Mouse (Mus musculus): ENCODE results near the gene Gstm4. TPM values are rescaled to one million over a fixed set of nuclear protein-coding genes. Genes with fewer than 3 reads are reported as not detected.

The Gstm4 gene
- polyA plus RNA-seq, 1 experiment from 2014 or later = 12.2 TPM

GRCm38 (mm10) chr3:108067370-108067934 is 22.8 kb upstream of the Gstm4 start:
- H3K9ac ChIP-seq = no peak overlapping the region
- H3K4me3 ChIP-seq (replicated peaks) = no peak overlapping the region
- no peak for ATAC-seq (ENCODE audit: low FRiP score)
- H3K9me3 ChIP-seq = no peaks in the 10 kb centered on the region
- no peaks in the 10 kb centered on the region for H3K4me1 ChIP-seq
- WGBS = 79% methylated on average over 6 of the region's 6 CpGs
- no peaks in the 10 kb centered on the region; the same call in 1 of the 2 replicates for H3K27me3 ChIP-seq
- no peak overlapping the region for H3K4me2 ChIP-seq
- no peaks in the 10 kb centered on the region for H3K36me3 ChIP-seq (replicated peaks)
- H3K27ac ChIP-seq = no peak overlapping the region

GRCm38 (mm10) chr3:108065551-108065950 is 20.9 kb upstream of the Gstm4 start:
- 90% methylated on average over 9 of the region's 9 CpGs for WGBS
- Histone ChIP-seq H3K9me3 (no peaks in the 10 kb centered on the region), H3K27ac (no peak overlapping the region), H3K4me3 (replicated peaks) (no peak overlapping the region), H3K9ac (no peak overlapping the region), H3K4me1 (peaks cover 3% of the 10 kb centered on the region; the same call in 1 of the 2 replicates), H3K4me2 (no peak overlapping the region), H3K27me3 (no peaks in the 10 kb centered on the region; the same call in 1 of the 2 replicates), H3K36me3 (replicated peaks) (no peaks in the 10 kb centered on the region)
- no peak for ATAC-seq (ENCODE audit: low FRiP score)

- H3K4me2 ChIP-seq = no peak overlapping the region
- H3K4me3 ChIP-seq (replicated peaks) = no peak overlapping the region
- no peak overlapping the region for H3K9ac ChIP-seq
- H3K9me3 ChIP-seq = no peaks in the 10 kb centered on the region
- no peak overlapping the region for H3K27ac ChIP-seq
- H3K27me3 ChIP-seq = no peaks in the 10 kb centered on the region; the same call in 1 of the 2 replicates
- H3K36me3 ChIP-seq (replicated peaks) = no peaks in the 10 kb centered on the region
- WGBS = 70% methylated on average over 4 of the region's 4 CpGs
- no peak for ATAC-seq (ENCODE audit: low FRiP score)
- H3K4me1 ChIP-seq = peaks cover 3% of the 10 kb centered on the region; the same call in 1 of the 2 replicates
Measured at GRCm38 (mm10) chr3:108064672-108065071, 20.0 kb upstream of the Gstm4 start.

GRCm38 (mm10) chr3:108062648-108063047 is 18.0 kb upstream of the Gstm4 start:
- Histone ChIP-seq H3K4me2 (no peak overlapping the region), H3K9me3 (no peaks in the 10 kb centered on the region), H3K27me3 (no peaks in the 10 kb centered on the region; the same call in 1 of the 2 replicates), H3K4me1 (peaks cover 3% of the 10 kb centered on the region; the same call in 1 of the 2 replicates), H3K27ac (no peak overlapping the region), H3K4me3 (replicated peaks) (no peak overlapping the region), H3K36me3 (replicated peaks) (no peaks in the 10 kb centered on the region), H3K9ac (no peak overlapping the region)
- WGBS = 90% methylated on average over 8 of the region's 8 CpGs
- no peak for ATAC-seq (ENCODE audit: low FRiP score)

- WGBS = 25% methylated on average over 7 of the region's 7 CpGs
- Histone ChIP-seq H3K9me3 (no peaks in the 10 kb centered on the region), H3K36me3 (replicated peaks) (no peaks in the 10 kb centered on the region), H3K4me2 (no peak overlapping the region), H3K27me3 (no peaks in the 10 kb centered on the region; the same call in 1 of the 2 replicates), H3K27ac (no peak overlapping the region), H3K4me1 (peaks cover 3% of the 10 kb centered on the region; the same call in 1 of the 2 replicates), H3K9ac (no peak overlapping the region), H3K4me3 (replicated peaks) (no peak overlapping the region)
- ATAC-seq (ENCODE audit: low FRiP score) = peak; percentile 36; the same call in 1 of the 2 replicates
Measured at GRCm38 (mm10) chr3:108061420-108061819, 16.7 kb upstream of the Gstm4 start.

- H3K4me2 ChIP-seq = no peak overlapping the region
- ATAC-seq (ENCODE audit: low FRiP score) = no peak
- H3K9ac ChIP-seq = no peak overlapping the region
- no peak overlapping the region for H3K27ac ChIP-seq
- H3K27me3 ChIP-seq = no peaks in the 10 kb centered on the region
- 94% methylated on average over 5 of the region's 5 CpGs for WGBS
- no peak overlapping the region for H3K4me3 ChIP-seq (replicated peaks)
- H3K36me3 ChIP-seq (replicated peaks) = no peaks in the 10 kb centered on the region
- H3K9me3 ChIP-seq = no peaks in the 10 kb centered on the region
- no peaks in the 10 kb centered on the region for H3K4me1 ChIP-seq
Measured at GRCm38 (mm10) chr3:108050493-108050892, 5.8 kb upstream of the Gstm4 start.

GRCm38 (mm10) chr3:108048306-108048705 is 3.6 kb upstream of the Gstm4 start:
- Histone ChIP-seq H3K4me3 (replicated peaks) (no peak overlapping the region), H3K27me3 (no peaks in the 10 kb centered on the region), H3K4me1 (peaks cover 11% of the 10 kb centered on the region), H3K36me3 (replicated peaks) (no peaks in the 10 kb centered on the region), H3K27ac (no peak overlapping the region), H3K9me3 (no peaks in the 10 kb centered on the region), H3K4me2 (no peak overlapping the region), H3K9ac (no peak overlapping the region)
- ATAC-seq (ENCODE audit: low FRiP score) = no peak
- WGBS = 83% methylated on average over 3 of the region's 3 CpGs

GRCm38 (mm10) chr3:108046944-108047655 is 2.4 kb upstream of the Gstm4 start:
- Histone ChIP-seq H3K27ac (no peak overlapping the region), H3K4me2 (no peak overlapping the region), H3K4me1 (peaks cover 11% of the 10 kb centered on the region), H3K4me3 (replicated peaks) (no peak overlapping the region), H3K9me3 (no peaks in the 10 kb centered on the region), H3K27me3 (no peaks in the 10 kb centered on the region), H3K36me3 (replicated peaks) (no peaks in the 10 kb centered on the region), H3K9ac (no peak overlapping the region)
- ATAC-seq (ENCODE audit: low FRiP score) = no peak
- 94% methylated on average over 2 of the region's 2 CpGs for WGBS

- 72% methylated on average over 5 of the region's 5 CpGs for WGBS
- Histone ChIP-seq H3K9ac (no peak overlapping the region), H3K4me1 (no peaks in the 10 kb centered on the region), H3K27ac (no peak overlapping the region), H3K36me3 (replicated peaks) (no peaks in the 10 kb centered on the region), H3K27me3 (no peaks in the 10 kb centered on the region), H3K4me2 (no peak overlapping the region), H3K9me3 (no peaks in the 10 kb centered on the region), H3K4me3 (replicated peaks) (no peak overlapping the region)
- no peak for ATAC-seq (ENCODE audit: low FRiP score)
Measured at GRCm38 (mm10) chr3:108033156-108033555, 11.5 kb downstream of the Gstm4 start.

- H3K27ac ChIP-seq = no peak overlapping the region
- H3K9ac ChIP-seq = no peak overlapping the region
- H3K4me2 ChIP-seq = no peak overlapping the region
- H3K4me1 ChIP-seq = no peaks in the 10 kb centered on the region
- no peaks in the 10 kb centered on the region for H3K9me3 ChIP-seq
- H3K36me3 ChIP-seq (replicated peaks) = no peaks in the 10 kb centered on the region
- no peak for ATAC-seq (ENCODE audit: low FRiP score)
- no peaks in the 10 kb centered on the region for H3K27me3 ChIP-seq
- no peak overlapping the region for H3K4me3 ChIP-seq (replicated peaks)
Measured at GRCm38 (mm10) chr3:108032113-108032512, 12.6 kb downstream of the Gstm4 start.

GRCm38 (mm10) chr3:108028641-108029365 is 15.9 kb downstream of the Gstm4 start:
- H3K9me3 ChIP-seq = no peaks in the 10 kb centered on the region
- H3K4me2 ChIP-seq = no peak overlapping the region
- no peak overlapping the region for H3K4me3 ChIP-seq (replicated peaks)
- ATAC-seq (ENCODE audit: low FRiP score) = no peak
- no peaks in the 10 kb centered on the region for H3K4me1 ChIP-seq
- no peak overlapping the region for H3K27ac ChIP-seq
- WGBS = 58% methylated on average over 4 of the region's 4 CpGs
- H3K27me3 ChIP-seq = no peaks in the 10 kb centered on the region
- H3K36me3 ChIP-seq (replicated peaks) = no peaks in the 10 kb centered on the region
- no peak overlapping the region for H3K9ac ChIP-seq

GRCm38 (mm10) chr3:108026597-108026996 is 18.1 kb downstream of the Gstm4 start:
- H3K9me3 ChIP-seq = no peaks in the 10 kb centered on the region
- no peaks in the 10 kb centered on the region for H3K36me3 ChIP-seq (replicated peaks)
- H3K4me3 ChIP-seq (replicated peaks) = no peak overlapping the region
- H3K4me1 ChIP-seq = no peaks in the 10 kb centered on the region
- no peak overlapping the region for H3K27ac ChIP-seq
- no peak overlapping the region for H3K9ac ChIP-seq
- no peak for ATAC-seq (ENCODE audit: low FRiP score)
- H3K27me3 ChIP-seq = no peaks in the 10 kb centered on the region
- H3K4me2 ChIP-seq = no peak overlapping the region
- 73% methylated on average over 1 of the region's 1 CpGs for WGBS

Measured in forebrain, embryonic 12.5 days (tissue).